Comparison of ENCODE assay signal across 7 mouse cellular contexts in genomic region chr11:100814498-100814897, GRCm38 (mm10). TPM values are rescaled to one million over a fixed set of nuclear protein-coding genes. Genes with fewer than 3 reads are reported as not detected.
DNase-seq lines count a peak whose midpoint lies in the region; ATAC-seq and TF ChIP-seq lines count a peak whose summit lies in the region.

No protein-coding gene starts in this region.

- H3K36me3 ChIP-seq in embryonic facial prominence, embryonic 12.5 days, result no peaks in the 10 kb centered on the region
- H3K36me3 ChIP-seq in liver, adult 2 months (ENCODE audit: control insufficient read depth, insufficient read depth, low read length), result 0 out of 2 replicates have a peak, but pooled peaks cover 2% of the 10 kb centered on the region

- TF ChIP-seq POLR2A in liver, adult 2 months (IDR thresholded peaks at IDR 0.05; ENCODE audit: extremely low read depth, insufficient read depth, low read length), result no peak

- TF ChIP-seq CTCF in liver, adult 2 months (IDR thresholded peaks at IDR 0.05; ENCODE audit: low read depth, low read length), result no peak

- H3K4me1 ChIP-seq in embryonic facial prominence, embryonic 12.5 days, result peaks cover 16% of the 10 kb centered on the region
- peaks cover 47% of the 10 kb centered on the region for H3K4me1 ChIP-seq in liver, adult 2 months (ENCODE audit: control insufficient read depth, insufficient read depth, low read length)

- H3K4me3 ChIP-seq in embryonic facial prominence, embryonic 12.5 days, result no peak overlapping the region
- H3K4me3 ChIP-seq in liver, adult 2 months (ENCODE audit: insufficient read depth, low read depth, low read length), result no peak overlapping the region

- 0 out of 2 replicates have a peak overlapping the region, but pooled peaks have one; percentile 8 for H3K4me2 ChIP-seq in embryonic facial prominence, embryonic 12.5 days (replicated peaks)

- ATAC-seq in embryonic facial prominence, embryonic 12.5 days (ENCODE audit: insufficient number of reproducible peaks, insufficient read depth, low FRiP score, low TSS enrichment), result no peak
- ATAC-seq in neutrophil, adult 5-6 weeks (ENCODE audit: extremely low read depth, insufficient number of reproducible peaks, low FRiP score, poor library complexity, severe bottlenecking), result peak; percentile 84

- no peaks in the 10 kb centered on the region for H3K27me3 ChIP-seq in embryonic facial prominence, embryonic 12.5 days
- no peaks in the 10 kb centered on the region for H3K27me3 ChIP-seq in liver, adult 2 months (ENCODE audit: control insufficient read depth, insufficient read depth, low read length)

- H3K27ac ChIP-seq in embryonic facial prominence, embryonic 12.5 days, result no peak overlapping the region
- H3K27ac ChIP-seq in liver, adult 2 months (replicated peaks; ENCODE audit: insufficient read depth, low read depth, low read length), result peak overlapping the region; percentile 53

- WGBS in embryonic facial prominence, embryonic 12.5 days, result 47% methylated on average over 13 of the region's 13 CpGs
- WGBS in liver, adult 2 months, result 14% methylated on average over 13 of the region's 13 CpGs

- H3K79me2 ChIP-seq in liver, adult 2 months (ENCODE audit: control insufficient read depth, insufficient read depth, low read length), result peaks cover 43% of the 10 kb centered on the region; the same call in 1 of the 2 replicates

- DNase-seq in adrenal gland, adult 18-20 months (ENCODE audit: low spot score in 2 of 2), result peak; percentile 46 to 57
- DNase-seq in heart, postnatal 25 days (ENCODE audit: low spot score), result peak; percentile 53
- peak; percentile 80 for DNase-seq in liver, adult 2 months (ENCODE audit: extremely low read depth, low read depth, low spot score)
- DNase-seq in urinary bladder, postnatal 36 days (ENCODE audit: low spot score in 2 of 2), result peak; percentile 55 to 73
- DNase-seq in left cerebral cortex, postnatal 25 days (ENCODE audit: low spot score in 2 of 2), result no peak

- H3K9ac ChIP-seq in embryonic facial prominence, embryonic 12.5 days, result no peak overlapping the region
- peak overlapping the region; percentile 45; the same call in 1 of the 2 replicates for H3K9ac ChIP-seq in liver, adult 2 months (ENCODE audit: low read depth, low read length)

- no peaks in the 10 kb centered on the region for H3K9me3 ChIP-seq in embryonic facial prominence, embryonic 12.5 days

- intact Hi-C loops in heart, postnatal 25 days (cut with DNase I), result no loop called here
- intact Hi-C loops in left cerebral cortex, postnatal 25 days (cut with DNase I), result no loop called here

RNA-seq across cellular contexts. Expression of gene Stat5b, which starts 36.0 kb away (rescaled TPM):
- 10 to 100 TPM; 40.1 to 74.3 TPM for total RNA-seq in adrenal gland, adult 18-20 months (2021)
- polyA plus RNA-seq in embryonic facial prominence, embryonic 12.5 days (2016; fragmentation: Nextera tagmentation; extraction: Ambion mirVana), result 22.7 TPM in 2 replicates
- total RNA-seq in heart, postnatal 25 days (2021), result 10 to 100 TPM; 67.6 to 68.9 TPM
- 31.8 and 33.0 TPM in 2 replicates for total RNA-seq in liver, adult 2 months (2014; rRNA removed)
- 32.0 and 35.2 TPM in 2 replicates for polyA plus RNA-seq in liver, adult 2 months (2012; rRNA removed)
- total RNA-seq in neutrophil, adult 5-6 weeks (2017), result 103 and 108 TPM in 2 replicates
- total RNA-seq in left cerebral cortex, postnatal 25 days (2021), result 10 to 100 TPM; 20.1 to 23.1 TPM

RNA-seq across cellular contexts. Expression of gene Ghdc, which starts 43.7 kb away (rescaled TPM):
- total RNA-seq in adrenal gland, adult 18-20 months (2021), result 10 to 100 TPM; 17.8 to 21.4 TPM
- polyA plus RNA-seq in embryonic facial prominence, embryonic 12.5 days (2016; fragmentation: Nextera tagmentation; extraction: Ambion mirVana), result 5.9 and 6.3 TPM in 2 replicates
- total RNA-seq in heart, postnatal 25 days (2021), result 10 to 100 TPM in 1 of 2 experiments, 1 to 10 TPM in 1; 9.5 to 11.3 TPM
- total RNA-seq in liver, adult 2 months (2014; rRNA removed), result 7.1 and 8.5 TPM in 2 replicates
- polyA plus RNA-seq in liver, adult 2 months (2012; rRNA removed), result 17.0 and 17.5 TPM in 2 replicates
- 8.2 and 8.6 TPM in 2 replicates for total RNA-seq in neutrophil, adult 5-6 weeks (2017)
- 1 to 10 TPM; 6.3 to 9.7 TPM for total RNA-seq in left cerebral cortex, postnatal 25 days (2021)

RNA-seq across cellular contexts. Expression of gene Stat5a, which starts 44.7 kb away (rescaled TPM):
- 10 to 100 TPM; 28.0 to 29.3 TPM for total RNA-seq in adrenal gland, adult 18-20 months (2021)
- 4.4 and 5.5 TPM in 2 replicates for polyA plus RNA-seq in embryonic facial prominence, embryonic 12.5 days (2016; fragmentation: Nextera tagmentation; extraction: Ambion mirVana)
- total RNA-seq in heart, postnatal 25 days (2021), result 10 to 100 TPM; 24.3 to 30.1 TPM
- 6.9 and 7.8 TPM in 2 replicates for total RNA-seq in liver, adult 2 months (2014; rRNA removed)
- polyA plus RNA-seq in liver, adult 2 months (2012; rRNA removed), result 15.0 and 18.0 TPM in 2 replicates
- 20.9 and 22.5 TPM in 2 replicates for total RNA-seq in neutrophil, adult 5-6 weeks (2017)
- 1 to 10 TPM; 2.1 to 2.2 TPM for total RNA-seq in left cerebral cortex, postnatal 25 days (2021)

RNA-seq across cellular contexts. Expression of gene Hcrt, which starts 51.8 kb away (rescaled TPM):
- not detected for total RNA-seq in adrenal gland, adult 18-20 months (2021)
- not detected in 2 replicates for polyA plus RNA-seq in embryonic facial prominence, embryonic 12.5 days (2016; fragmentation: Nextera tagmentation; extraction: Ambion mirVana)
- not detected for total RNA-seq in heart, postnatal 25 days (2021)
- total RNA-seq in liver, adult 2 months (2014; rRNA removed), result not detected in 2 replicates
- polyA plus RNA-seq in liver, adult 2 months (2012; rRNA removed), result not detected in 2 replicates
- not detected in 2 replicates for total RNA-seq in neutrophil, adult 5-6 weeks (2017)
- 10 to 100 TPM in 1 of 2 experiments, not detected in 1; 27.1 TPM for total RNA-seq in left cerebral cortex, postnatal 25 days (2021)

RNA-seq across cellular contexts. Expression of gene Kcnh4, which starts 54.8 kb away (rescaled TPM):
- total RNA-seq in adrenal gland, adult 18-20 months (2021), result under 1 TPM; 0.10 to 0.16 TPM
- polyA plus RNA-seq in embryonic facial prominence, embryonic 12.5 days (2016; fragmentation: Nextera tagmentation; extraction: Ambion mirVana), result 0.46 and 0.55 TPM in 2 replicates
- total RNA-seq in heart, postnatal 25 days (2021), result not detected
- total RNA-seq in liver, adult 2 months (2014; rRNA removed), result not detected in 2 replicates
- polyA plus RNA-seq in liver, adult 2 months (2012; rRNA removed), result not detected in 2 replicates
- 0.23 TPM in 1 of 2 replicates, not detected in the other for total RNA-seq in neutrophil, adult 5-6 weeks (2017)
- 10 to 100 TPM; 10.2 to 16.6 TPM for total RNA-seq in left cerebral cortex, postnatal 25 days (2021)

Comparison
In these comparisons a context has a peak if more than half of its experiments do, and no peak if none do; other contexts are left out.
1. DNase-seq: peak in adrenal gland, adult 18-20 months (2 of 2), heart, postnatal 25 days (single experiment), liver, adult 2 months (single experiment) and urinary bladder, postnatal 36 days (2 of 2); none in left cerebral cortex, postnatal 25 days (0 of 2).